Mouse (Mus musculus) intestine, postnatal 0 days (tissue): ENCODE measurements around the gene Fars2. TPM values are rescaled to one million over a fixed set of nuclear protein-coding genes. Genes with fewer than 3 reads are reported as not detected.

Source experiments
- ATAC-seq: fragments of 200-750 bp; cut with Nextera tagmentation; 2 replicates; pipeline ENCODE4 v1.8.0; 2017; ENCODE audit warnings: mild to moderate bottlenecking, moderate TSS enrichment, moderate library complexity
- H3K27ac ChIP-seq: fragments of 300-500 bp; sonication (generic); 2 replicates; pipeline ENCODE4 v1.5.1; 2014; ENCODE audit warnings: mild to moderate bottlenecking, low read depth, low read length, moderate library complexity
- H3K27me3 ChIP-seq: fragments of 300-500 bp; sonication (generic); replicated peaks from 2 replicates; pipeline ENCODE4 v1.6.1; 2014; ENCODE audit warnings: low read length, mixed read lengths; ENCODE audit not compliant: control insufficient read depth, insufficient read depth
- H3K36me3 ChIP-seq: fragments of 300-500 bp; sonication (generic); 2 replicates; pipeline ENCODE4 v1.6.1; 2014; ENCODE audit warnings: mild to moderate bottlenecking, moderate library complexity; ENCODE audit not compliant: control insufficient read depth, insufficient read depth
- H3K4me1 ChIP-seq: fragments of 300-500 bp; sonication (generic); replicated peaks from 2 replicates; pipeline ENCODE4 v1.6.1; 2014; ENCODE audit warnings: antibody characterized with exemption, low read length, mixed read lengths; ENCODE audit not compliant: control insufficient read depth, insufficient read depth
- H3K4me2 ChIP-seq: fragments of 300-500 bp; sonication (generic); replicated peaks from 2 replicates; pipeline ENCODE4 v1.6.1; 2014; ENCODE audit warnings: low read depth, mild to moderate bottlenecking, moderate library complexity
- H3K4me3 ChIP-seq: fragments of 300-500 bp; sonication (generic); 2 replicates; pipeline ENCODE4 v1.5.1; 2014; ENCODE audit warnings: low read depth, low read length
- H3K9ac ChIP-seq: fragments of 300-500 bp; sonication (generic); 2 replicates; pipeline ENCODE4 v1.6.1; 2014; ENCODE audit warnings: mild to moderate bottlenecking, low read depth, low read length
- H3K9me3 ChIP-seq: fragments of 300-500 bp; sonication (generic); 2 replicates; pipeline ENCODE4 v1.6.1; 2016; ENCODE audit warnings: mixed run types; ENCODE audit not compliant: control insufficient read depth
- CTCF ChIP-seq: sonication (generic); IDR thresholded peaks from 2 replicates; pipeline ENCODE4 v1.5.1; 2016; ENCODE audit warnings: low read depth, mild to moderate bottlenecking, control low read depth, antibody characterized with exemption, moderate library complexity
- WGBS: fragments of 180-500 bp; shearing (Covaris S2); extraction: QIAGEN DNeasy Blood & Tissue Kit; methylation state at CpG from one replicate; pipeline ENCODE4 v1.1.7; 2014; 5-methylcytosine and 5-hydroxymethylcytosine counted together
- polyA plus RNA-seq: library from polyadenylated mRNA; unstranded; fragments of >200 nt; fragmentation: Nextera tagmentation; extraction: Ambion mirVana; gene quantifications from 2 replicates; pipeline ENCODE4 v1.2.1, GENCODE M21; 2015

The Fars2 gene
- polyA plus RNA-seq, 1 experiment from 2014 or later = 29.8 TPM

DNA sequence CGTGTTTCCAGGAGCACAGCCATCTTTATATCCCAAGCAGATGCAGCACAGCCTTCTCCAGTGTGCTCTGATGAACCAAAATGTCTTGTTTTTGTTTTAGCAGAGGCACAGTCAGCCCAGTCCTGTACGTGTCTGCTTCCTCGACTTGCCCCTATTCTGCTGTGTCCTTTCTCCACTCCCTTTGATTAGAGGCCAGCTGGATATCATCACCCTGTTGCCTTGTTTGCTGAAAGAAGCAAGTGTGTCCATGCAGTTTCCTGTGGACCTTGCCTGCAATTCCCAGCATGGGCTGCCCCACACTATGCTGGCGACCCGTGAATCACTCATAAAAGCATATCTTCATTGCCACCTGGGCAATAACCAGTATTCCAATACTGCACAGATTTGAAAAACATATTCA, 360.4 kb downstream of the Fars2 start:
- ATAC-seq = no peak
- H3K4me1 ChIP-seq = no peaks in the 10 kb centered on the region
- H3K9ac ChIP-seq = no peak overlapping the region
- TF ChIP-seq CTCF = no peak
- WGBS = 44% methylated on average over 5 of the region's 5 CpGs
- no peaks in the 10 kb centered on the region for H3K36me3 ChIP-seq
- no peaks in the 10 kb centered on the region for H3K9me3 ChIP-seq
- H3K4me3 ChIP-seq = no peak overlapping the region
- H3K4me2 ChIP-seq = no peak overlapping the region
- H3K27ac ChIP-seq = no peak overlapping the region
- no peaks in the 10 kb centered on the region for H3K27me3 ChIP-seq

DNA sequence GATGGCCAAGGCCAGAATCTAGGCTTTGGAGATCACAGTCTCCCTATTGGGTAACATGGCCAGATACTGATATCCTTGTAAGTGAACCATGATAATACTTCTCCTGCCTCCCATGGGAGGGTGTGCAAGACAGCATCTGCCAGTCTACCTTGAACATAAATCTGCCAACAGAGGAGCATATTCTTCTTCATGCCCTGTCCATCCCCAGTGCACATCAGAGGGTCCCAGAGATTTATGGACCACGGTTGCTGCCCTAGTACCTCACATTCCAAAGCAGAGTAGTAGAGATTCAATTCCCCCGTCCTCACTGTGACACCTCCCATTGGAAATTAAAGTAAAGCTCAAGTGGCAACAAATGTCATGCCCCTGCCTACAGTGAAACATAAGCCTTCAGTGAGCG, 361.0 kb downstream of the Fars2 start:
- no peak overlapping the region for H3K9ac ChIP-seq
- no peak overlapping the region for H3K4me2 ChIP-seq
- H3K27ac ChIP-seq = no peak overlapping the region
- no peak for ATAC-seq
- WGBS = 83% methylated on average over 3 of the region's 3 CpGs
- TF ChIP-seq CTCF = no peak
- no peak overlapping the region for H3K4me3 ChIP-seq
- no peaks in the 10 kb centered on the region for H3K27me3 ChIP-seq
- no peaks in the 10 kb centered on the region for H3K4me1 ChIP-seq
- H3K9me3 ChIP-seq = no peaks in the 10 kb centered on the region
- H3K36me3 ChIP-seq = no peaks in the 10 kb centered on the region

DNA sequence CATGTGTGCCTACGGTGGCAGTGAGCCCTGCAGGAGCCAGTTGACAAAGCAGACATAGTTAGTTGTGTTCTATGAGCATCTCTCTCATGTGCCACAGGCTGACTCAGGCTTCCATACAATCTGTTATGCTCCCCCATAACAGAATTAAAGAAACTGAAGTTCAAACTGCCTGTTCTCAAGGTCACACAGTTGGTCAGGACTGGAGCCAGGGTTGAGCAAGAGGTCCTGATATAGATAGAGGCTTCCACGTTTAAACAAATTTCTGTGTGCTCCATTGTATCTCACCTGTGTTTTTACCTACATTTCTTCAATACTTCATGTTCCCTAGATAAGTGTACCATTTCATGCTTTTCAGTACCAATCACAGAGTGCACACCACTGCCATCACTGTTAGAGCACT, 362.9 kb downstream of the Fars2 start:
- no peak overlapping the region for H3K4me3 ChIP-seq
- H3K4me1 ChIP-seq = no peaks in the 10 kb centered on the region
- no peaks in the 10 kb centered on the region for H3K9me3 ChIP-seq
- H3K9ac ChIP-seq = no peak overlapping the region
- 83% methylated on average over 2 of the region's 2 CpGs for WGBS
- ATAC-seq = no peak
- no peak for TF ChIP-seq CTCF
- no peaks in the 10 kb centered on the region for H3K27me3 ChIP-seq
- no peaks in the 10 kb centered on the region for H3K36me3 ChIP-seq
- H3K27ac ChIP-seq = no peak overlapping the region
- H3K4me2 ChIP-seq = no peak overlapping the region

DNA sequence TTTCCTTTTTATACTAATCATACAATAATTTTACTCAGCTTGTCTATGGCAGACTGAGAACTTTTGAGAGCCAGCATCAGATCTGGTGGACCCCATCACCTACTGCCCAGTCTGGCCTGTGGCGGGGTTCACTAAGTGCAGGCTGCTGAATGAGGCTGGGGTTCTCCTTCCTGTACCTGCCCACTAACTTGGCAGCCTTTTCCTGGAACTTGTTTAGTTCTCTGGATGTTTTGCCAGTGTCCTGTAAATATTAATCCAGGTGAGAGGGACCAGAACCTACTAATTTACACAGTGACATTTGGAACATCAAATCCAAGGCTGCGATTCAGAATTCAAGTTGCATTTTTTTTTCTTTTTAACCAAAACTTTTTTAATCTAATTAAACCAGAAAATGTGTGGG, 367.2 kb downstream of the Fars2 start:
- no peak for TF ChIP-seq CTCF
- H3K4me3 ChIP-seq = no peak overlapping the region
- H3K9ac ChIP-seq = no peak overlapping the region
- H3K4me2 ChIP-seq = no peak overlapping the region
- no peaks in the 10 kb centered on the region for H3K27me3 ChIP-seq
- H3K9me3 ChIP-seq = no peaks in the 10 kb centered on the region
- 98% methylated on average over 2 of the region's 2 CpGs for WGBS
- H3K27ac ChIP-seq = no peak overlapping the region
- H3K4me1 ChIP-seq = no peaks in the 10 kb centered on the region
- no peak for ATAC-seq
- no peaks in the 10 kb centered on the region for H3K36me3 ChIP-seq

DNA sequence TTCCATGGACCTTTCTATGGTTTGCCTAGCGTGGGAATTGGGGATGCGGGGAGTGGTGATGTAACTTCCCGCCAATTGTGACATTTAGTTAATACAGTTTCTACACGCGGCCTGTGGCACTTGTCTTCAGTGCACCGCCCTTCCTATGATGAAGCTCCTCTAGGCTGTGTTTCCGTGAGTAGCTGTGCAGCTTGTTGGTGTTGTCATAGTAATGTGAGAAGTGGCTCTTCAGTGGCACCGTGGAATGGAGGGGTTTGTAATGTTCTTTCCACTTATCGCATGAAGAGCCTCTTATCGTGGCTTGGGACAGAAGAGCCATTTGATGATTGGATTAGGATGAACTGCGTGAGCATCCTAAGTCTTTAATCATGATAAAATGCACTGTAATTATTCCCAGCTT, 369.5 kb downstream of the Fars2 start:
- Histone ChIP-seq H3K9me3 (no peaks in the 10 kb centered on the region), H3K4me3 (no peak overlapping the region), H3K9ac (no peak overlapping the region), H3K4me1 (no peaks in the 10 kb centered on the region), H3K27me3 (no peaks in the 10 kb centered on the region), H3K4me2 (no peak overlapping the region), H3K36me3 (no peaks in the 10 kb centered on the region), H3K27ac (no peak overlapping the region)
- no peak for TF ChIP-seq CTCF
- WGBS = 94% methylated on average over 11 of the region's 11 CpGs
- ATAC-seq = no peak

DNA sequence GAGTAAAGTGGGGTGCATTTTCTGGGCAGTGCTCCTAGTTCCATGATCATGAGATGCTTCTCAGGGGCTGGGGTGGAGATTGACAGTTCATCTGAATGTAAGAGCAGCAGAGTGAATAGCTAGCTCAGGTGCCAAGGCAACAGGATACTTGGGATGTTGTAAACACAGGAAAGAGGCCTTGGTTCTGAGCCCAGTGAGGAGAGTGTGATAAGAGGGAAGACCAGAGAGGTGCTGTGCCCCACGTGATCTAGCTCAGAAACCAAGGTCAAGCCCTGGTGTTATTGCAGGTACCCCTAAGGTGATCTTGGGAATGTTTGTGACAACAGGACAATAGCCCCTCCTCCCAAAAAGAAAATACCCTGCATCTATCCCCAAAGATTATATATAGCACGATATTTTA, 372.2 kb downstream of the Fars2 start:
- no peak for ATAC-seq
- WGBS = 57% methylated on average over 2 of the region's 2 CpGs

DNA sequence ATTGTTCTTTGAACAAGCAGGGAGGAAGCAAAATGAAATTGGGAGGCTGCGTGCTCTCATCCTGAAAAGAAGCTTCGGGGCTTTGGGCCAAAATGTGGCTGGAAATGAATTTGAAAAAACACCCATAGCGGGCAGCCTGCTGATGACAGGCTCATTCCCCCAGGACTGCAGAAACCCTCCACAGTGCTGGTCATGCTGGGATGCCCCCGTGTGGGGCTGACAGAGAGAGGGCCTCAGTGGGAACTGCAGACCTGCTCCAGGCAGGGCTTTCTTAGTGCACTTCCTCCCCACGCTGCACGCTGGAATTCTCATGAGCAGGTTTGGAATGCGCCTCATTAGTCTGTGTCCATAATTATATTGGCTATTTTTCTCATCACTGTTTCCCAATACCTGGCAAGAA, 373.4 kb downstream of the Fars2 start:
- ATAC-seq = no peak
- no peaks in the 10 kb centered on the region for H3K36me3 ChIP-seq
- 71% methylated on average over 7 of the region's 7 CpGs for WGBS
- no peak overlapping the region for H3K9ac ChIP-seq
- H3K4me3 ChIP-seq = no peak overlapping the region
- H3K9me3 ChIP-seq = no peaks in the 10 kb centered on the region
- no peak overlapping the region for H3K27ac ChIP-seq
- no peak for TF ChIP-seq CTCF
- H3K4me1 ChIP-seq = no peaks in the 10 kb centered on the region
- H3K4me2 ChIP-seq = no peak overlapping the region
- H3K27me3 ChIP-seq = no peaks in the 10 kb centered on the region

More for the DNA sequence above, 372.2 kb downstream of the Fars2 start:
- Histone ChIP-seq H3K4me3 (no peak overlapping the region), H3K36me3 (no peaks in the 10 kb centered on the region), H3K27ac (no peak overlapping the region), H3K9ac (no peak overlapping the region), H3K4me1 (no peaks in the 10 kb centered on the region), H3K27me3 (no peaks in the 10 kb centered on the region), H3K9me3 (no peaks in the 10 kb centered on the region), H3K4me2 (no peak overlapping the region)
- TF ChIP-seq CTCF = no peak
